Mouse (Mus musculus) hindbrain, embryonic 14.5 days (tissue): ENCODE measurements around the gene Cbl. TPM values are rescaled to one million over a fixed set of nuclear protein-coding genes. Genes with fewer than 3 reads are reported as not detected.

ENCODE experiments used
- ATAC-seq: fragments of 200-750 bp; cut with Nextera tagmentation; 2 replicates; pipeline ENCODE4 v1.8.0; 2017; ENCODE audit warnings: moderate number of reproducible peaks, mild to moderate bottlenecking, moderate TSS enrichment, moderate library complexity; ENCODE audit not compliant: low FRiP score
- DNase-seq: peaks from one replicate; pipeline ENCODE4 v3.0.0-alpha.2; 2015; ENCODE audit warnings: low spot score
- H3K27ac ChIP-seq: fragments of 300-500 bp; sonication (generic); 2 replicates; pipeline ENCODE4 v1.5.1; 2014; ENCODE audit warnings: mild to moderate bottlenecking, moderate library complexity
- H3K27me3 ChIP-seq: fragments of 300-500 bp; sonication (generic); 2 replicates; pipeline ENCODE4 v1.6.1; 2014; ENCODE audit warnings: mild to moderate bottlenecking, low read length, mixed read lengths; ENCODE audit not compliant: control insufficient read depth, insufficient read depth
- H3K36me3 ChIP-seq: fragments of 300-500 bp; sonication (generic); replicated peaks from 2 replicates; pipeline ENCODE4 v1.6.1; 2014; ENCODE audit not compliant: control insufficient read depth, insufficient read depth
- H3K4me1 ChIP-seq: fragments of 300-500 bp; sonication (generic); replicated peaks from 2 replicates; pipeline ENCODE4 v1.6.1; 2014; ENCODE audit warnings: antibody characterized with exemption, low read length, mixed read lengths; ENCODE audit not compliant: control insufficient read depth, insufficient read depth
- H3K4me2 ChIP-seq: fragments of 300-500 bp; sonication (generic); replicated peaks from 2 replicates; pipeline ENCODE4 v1.6.1; 2014; ENCODE audit warnings: mild to moderate bottlenecking, moderate library complexity
- H3K4me3 ChIP-seq: fragments of 300-500 bp; sonication (generic); replicated peaks from 2 replicates; pipeline ENCODE4 v1.5.1; 2014; ENCODE audit warnings: mild to moderate bottlenecking, low read length
- H3K9ac ChIP-seq: fragments of 300-500 bp; sonication (generic); 2 replicates; pipeline ENCODE4 v1.6.1; 2014
- H3K9me3 ChIP-seq: fragments of 300-500 bp; sonication (generic); 2 replicates; pipeline ENCODE4 v1.6.1; 2016; ENCODE audit warnings: low read length; ENCODE audit not compliant: control insufficient read depth
- WGBS: fragments of 180-500 bp; shearing (Covaris S2); extraction: QIAGEN DNeasy Blood & Tissue Kit; methylation state at CpG from one replicate; pipeline ENCODE4 v1.1.7; 2014; 5-methylcytosine and 5-hydroxymethylcytosine counted together
- polyA plus RNA-seq: library from polyadenylated mRNA; unstranded; fragments of >200 nt; fragmentation: Nextera tagmentation; extraction: Ambion mirVana; gene quantifications from 2 replicates; pipeline ENCODE4 v1.2.1, GENCODE M21; 2014

Gene Cbl
- polyA plus RNA-seq, 1 experiment from 2014 or later = 22.4 TPM

DNA sequence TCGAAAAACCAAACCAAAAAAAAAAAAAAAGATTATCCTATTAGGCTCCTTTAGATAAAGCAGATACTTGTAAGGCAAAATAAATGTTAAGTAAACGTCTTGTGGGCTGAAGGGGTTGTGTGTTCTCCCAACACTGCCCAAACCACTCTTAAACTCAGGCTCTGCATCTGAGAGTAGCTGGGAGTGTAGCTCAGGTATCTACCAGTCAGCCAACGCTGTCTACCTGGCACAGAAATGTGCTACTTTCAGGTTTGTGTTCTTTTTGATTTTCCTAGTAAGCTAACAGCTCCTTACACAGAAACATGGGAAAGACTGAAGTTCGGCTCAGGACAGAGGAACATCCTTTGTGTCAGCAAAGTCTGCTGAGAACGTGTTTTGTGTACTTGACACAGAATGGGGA lies 101.6 kb downstream of the Cbl start:
- Histone ChIP-seq H3K4me3 (no peak overlapping the region), H3K9ac (no peak overlapping the region), H3K4me1 (peaks cover 36% of the 10 kb centered on the region), H3K4me2 (no peak overlapping the region), H3K36me3 (no peaks in the 10 kb centered on the region), H3K9me3 (no peaks in the 10 kb centered on the region), H3K27ac (no peak overlapping the region), H3K27me3 (peaks cover 63% of the 10 kb centered on the region)
- ATAC-seq (no peak), DNase-seq (no peak)
- 78% methylated on average over 5 of the region's 5 CpGs for WGBS

DNA sequence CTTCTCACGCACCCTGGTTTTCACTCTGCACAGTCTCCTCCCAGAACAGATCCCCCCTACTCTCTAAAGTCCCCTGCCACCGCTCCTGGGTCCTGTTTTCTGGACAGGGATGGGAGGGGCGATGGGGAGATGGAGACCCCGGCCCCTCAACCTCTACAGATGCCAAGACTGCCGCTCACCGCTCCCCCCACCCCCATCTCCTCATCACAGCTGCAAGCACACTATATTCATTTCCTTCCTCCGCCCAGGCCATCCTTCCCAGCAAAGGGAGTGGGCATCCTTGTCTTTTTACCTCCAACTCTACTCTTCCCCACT lies 102.6 kb downstream of the Cbl start:
- H3K27ac ChIP-seq = 0 out of 2 replicates have a peak overlapping the region, but pooled peaks have one; percentile 55
- H3K9me3 ChIP-seq = no peaks in the 10 kb centered on the region
- H3K9ac ChIP-seq = no peak overlapping the region
- no peak overlapping the region for H3K4me2 ChIP-seq
- H3K4me1 ChIP-seq = peaks cover 40% of the 10 kb centered on the region
- no peaks in the 10 kb centered on the region for H3K36me3 ChIP-seq
- WGBS = 46% methylated on average over 7 of the region's 7 CpGs
- no peak for ATAC-seq
- DNase-seq = no peak
- H3K27me3 ChIP-seq = peaks cover 59% of the 10 kb centered on the region
- H3K4me3 ChIP-seq = no peak overlapping the region

DNA sequence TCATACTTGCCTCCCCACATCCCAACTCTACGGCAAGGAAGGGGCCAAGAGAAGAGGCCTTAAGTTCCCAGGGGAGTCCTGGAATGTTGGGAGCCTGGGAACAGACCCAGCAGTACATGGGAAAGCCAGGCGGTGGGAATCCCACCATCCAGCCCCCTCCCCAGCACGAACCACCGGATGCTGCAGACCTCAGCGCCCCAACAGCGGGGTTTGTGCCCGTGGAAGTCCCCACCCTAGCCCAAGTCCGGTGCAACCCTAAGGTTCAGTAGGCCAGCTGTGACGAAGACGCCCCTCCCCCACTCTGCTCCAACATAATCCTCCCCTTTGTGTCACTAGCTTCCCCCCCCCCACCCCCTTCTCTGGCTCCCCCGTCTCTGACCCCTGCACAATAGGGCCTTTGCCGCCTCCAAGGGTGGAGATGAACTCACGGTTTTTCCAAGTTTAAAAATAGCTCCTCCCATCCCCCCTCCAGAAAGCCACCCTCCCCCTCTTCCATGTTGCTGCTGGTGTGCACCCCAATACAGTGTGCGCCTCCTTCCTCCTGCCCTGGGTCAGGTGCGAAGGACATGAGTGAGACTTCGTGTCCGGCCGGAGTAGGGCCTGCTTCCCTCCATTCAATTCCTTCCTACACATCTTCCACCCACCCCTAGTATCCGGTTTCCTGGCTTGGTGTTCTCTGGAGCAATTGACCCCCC lies 103.1 kb downstream of the Cbl start:
- DNase-seq (no peak), ATAC-seq (no peak)
- H3K9ac ChIP-seq = peak overlapping the region; percentile 51; the same call in 1 of the 2 replicates
- H3K27me3 ChIP-seq = peaks cover 54% of the 10 kb centered on the region
- no peaks in the 10 kb centered on the region for H3K9me3 ChIP-seq
- H3K27ac ChIP-seq = peak overlapping the region; percentile 55
- 20% methylated on average over 19 of the region's 19 CpGs for WGBS
- peak overlapping the region; percentile 57 for H3K4me2 ChIP-seq
- H3K4me3 ChIP-seq = no peak overlapping the region
- peaks cover 40% of the 10 kb centered on the region for H3K4me1 ChIP-seq
- no peaks in the 10 kb centered on the region for H3K36me3 ChIP-seq

DNA sequence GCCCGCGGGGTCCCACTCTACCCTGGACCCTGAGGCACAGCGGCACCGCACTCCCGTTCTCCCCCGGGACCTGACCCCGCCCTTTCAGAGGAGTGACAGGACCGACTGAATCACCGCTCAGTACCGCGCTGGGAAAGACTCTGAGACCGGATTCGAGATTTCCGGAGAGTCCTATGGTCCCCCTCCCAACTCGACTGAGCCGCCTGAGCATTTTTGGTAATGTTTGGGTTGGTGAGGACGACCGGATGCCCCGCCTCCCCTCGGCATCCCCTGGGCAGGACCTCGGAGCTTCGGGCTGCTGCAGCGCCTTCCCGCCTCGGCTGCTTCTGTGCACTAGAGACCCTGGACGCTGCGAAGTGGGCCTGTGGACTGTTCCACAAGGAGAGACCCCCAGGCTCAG lies 103.8 kb downstream of the Cbl start:
- ATAC-seq (peak; percentile 29; the same call in 1 of the 2 replicates), DNase-seq (no peak)
- Histone ChIP-seq H3K27ac (peak overlapping the region; percentile 55; the same call in 1 of the 2 replicates), H3K36me3 (no peaks in the 10 kb centered on the region), H3K9ac (peak overlapping the region; percentile 51), H3K4me1 (peaks cover 33% of the 10 kb centered on the region), H3K27me3 (peaks cover 47% of the 10 kb centered on the region), H3K4me3 (peak overlapping the region; percentile 20), H3K4me2 (peak overlapping the region; percentile 57), H3K9me3 (no peaks in the 10 kb centered on the region)
- 0% methylated on average over 27 of the region's 27 CpGs for WGBS

- peak overlapping the region; percentile 55; the same call in 1 of the 2 replicates for H3K27ac ChIP-seq
- whole genome bisulfite sequencing = 8% methylated on average over 9 of the region's 9 CpGs
- H3K27me3 ChIP-seq = peaks cover 43% of the 10 kb centered on the region
- ATAC-seq = no peak
- H3K9me3 ChIP-seq = no peaks in the 10 kb centered on the region
- H3K9ac ChIP-seq = peak overlapping the region; percentile 51
- peak overlapping the region; percentile 57 for H3K4me2 ChIP-seq
- H3K36me3 ChIP-seq = no peaks in the 10 kb centered on the region
- no peak for DNase-seq
- peaks cover 29% of the 10 kb centered on the region for H3K4me1 ChIP-seq
- H3K4me3 ChIP-seq = peak overlapping the region; percentile 20
Observed at GRCm38 (mm10) chr9:44129633-44130032, 104.2 kb downstream of the Cbl start.

- H3K36me3 ChIP-seq = no peaks in the 10 kb centered on the region
- 49% methylated on average over 3 of the region's 3 CpGs for WGBS
- peaks cover 19% of the 10 kb centered on the region for H3K4me1 ChIP-seq
- no peaks in the 10 kb centered on the region for H3K9me3 ChIP-seq
- no peak overlapping the region for H3K9ac ChIP-seq
- H3K4me3 ChIP-seq = no peak overlapping the region
- peaks cover 21% of the 10 kb centered on the region for H3K27me3 ChIP-seq
- ATAC-seq (no peak), DNase-seq (no peak)
- H3K27ac ChIP-seq = no peak overlapping the region
- H3K4me2 ChIP-seq = no peak overlapping the region
Observed at GRCm38 (mm10) chr9:44127351-44127801, 106.5 kb downstream of the Cbl start.

DNA sequence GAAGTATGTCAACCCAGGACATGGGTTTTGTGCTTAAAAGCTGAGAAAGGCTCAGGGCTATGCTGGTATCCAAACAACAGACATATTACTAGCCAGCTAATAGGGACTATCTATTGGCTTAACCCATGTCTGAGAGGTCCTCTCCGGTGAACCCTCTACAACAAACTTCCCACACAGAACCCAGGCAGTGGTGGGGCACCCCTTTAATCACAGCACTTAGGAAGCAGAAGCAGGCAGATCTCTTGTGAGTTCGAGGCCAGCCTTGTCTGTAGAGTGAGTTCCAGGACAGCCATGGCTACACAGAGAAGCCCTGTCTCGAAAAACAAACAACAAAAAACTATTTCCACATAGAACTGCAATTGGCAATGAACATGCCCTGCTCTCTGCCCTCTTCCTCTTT lies 107.1 kb downstream of the Cbl start:
- ATAC-seq (no peak), DNase-seq (no peak)
- H3K4me2 ChIP-seq = no peak overlapping the region
- peaks cover 19% of the 10 kb centered on the region for H3K4me1 ChIP-seq
- H3K4me3 ChIP-seq = no peak overlapping the region
- no peak overlapping the region for H3K27ac ChIP-seq
- no peak overlapping the region for H3K9ac ChIP-seq
- no peaks in the 10 kb centered on the region for H3K36me3 ChIP-seq
- no peaks in the 10 kb centered on the region for H3K9me3 ChIP-seq
- 87% methylated on average over 3 of the region's 3 CpGs for WGBS
- H3K27me3 ChIP-seq = peaks cover 16% of the 10 kb centered on the region; the same call in 1 of the 2 replicates

GRCm38 (mm10) chr9:44125546-44126428 lies 108.1 kb downstream of the Cbl start:
- peaks cover 7% of the 10 kb centered on the region; the same call in 1 of the 2 replicates for H3K27me3 ChIP-seq
- H3K27ac ChIP-seq = no peak overlapping the region
- H3K36me3 ChIP-seq = no peaks in the 10 kb centered on the region
- WGBS = 30% methylated on average over 18 of the region's 18 CpGs
- no peak overlapping the region for H3K4me3 ChIP-seq
- DNase-seq (peak; percentile 94), ATAC-seq (peak; percentile 58; the same call in 1 of the 2 replicates)
- H3K9me3 ChIP-seq = no peaks in the 10 kb centered on the region
- peaks cover 19% of the 10 kb centered on the region for H3K4me1 ChIP-seq
- H3K4me2 ChIP-seq = peak overlapping the region; percentile 29; the same call in 1 of the 2 replicates
- no peak overlapping the region for H3K9ac ChIP-seq

GRCm38 (mm10) chr9:44125026-44125425 lies 108.8 kb downstream of the Cbl start:
- WGBS = 39% methylated on average over 5 of the region's 5 CpGs
- no peak for ATAC-seq

More at GRCm38 (mm10) chr9:44125026-44125425, 108.8 kb downstream of the Cbl start:
- peaks cover 12% of the 10 kb centered on the region for H3K4me1 ChIP-seq
- H3K27me3 ChIP-seq = peaks cover 7% of the 10 kb centered on the region; the same call in 1 of the 2 replicates
- H3K9ac ChIP-seq = no peak overlapping the region
- no peak overlapping the region for H3K4me2 ChIP-seq
- H3K36me3 ChIP-seq = no peaks in the 10 kb centered on the region
- H3K9me3 ChIP-seq = no peaks in the 10 kb centered on the region
- no peak overlapping the region for H3K27ac ChIP-seq
- no peak for DNase-seq
- H3K4me3 ChIP-seq = no peak overlapping the region
